Mouse (Mus musculus) limb, embryonic 12.5 days (tissue): Measurements from ENCODE around the gene Rsad1. TPM values are rescaled to one million over a fixed set of nuclear protein-coding genes. Genes with fewer than 3 reads are reported as not detected.

Experiments used
- ATAC-seq: fragments of 200-750 bp; cut with Nextera tagmentation; 2 replicates; pipeline ENCODE4 v1.8.0; 2017; ENCODE audit warnings: low read depth, moderate TSS enrichment; ENCODE audit not compliant: insufficient number of reproducible peaks, insufficient read depth, low FRiP score, low TSS enrichment
- H3K27ac ChIP-seq: fragments of 300-500 bp; sonication (generic); 2 replicates; pipeline ENCODE4 v1.5.1; 2016; ENCODE audit warnings: mild to moderate bottlenecking, moderate library complexity
- H3K27me3 ChIP-seq: fragments of 300-500 bp; sonication (generic); 2 replicates; pipeline ENCODE4 v1.6.1; 2016; ENCODE audit warnings: mild to moderate bottlenecking, moderate library complexity
- H3K36me3 ChIP-seq: fragments of 300-500 bp; sonication (generic); 2 replicates; pipeline ENCODE4 v1.6.1; 2016; ENCODE audit warnings: mild to moderate bottlenecking, moderate library complexity
- H3K4me1 ChIP-seq: fragments of 300-500 bp; sonication (generic); replicated peaks from 2 replicates; pipeline ENCODE4 v1.6.1; 2016
- H3K4me2 ChIP-seq: fragments of 300-500 bp; sonication (generic); 2 replicates; pipeline ENCODE4 v1.6.1; 2016; ENCODE audit warnings: mild to moderate bottlenecking, moderate library complexity
- H3K4me3 ChIP-seq: fragments of 300-500 bp; sonication (generic); replicated peaks from 2 replicates; pipeline ENCODE4 v1.5.1; 2016; ENCODE audit warnings: mild to moderate bottlenecking
- H3K9ac ChIP-seq: fragments of 300-500 bp; sonication (generic); replicated peaks from 2 replicates; pipeline ENCODE4 v1.6.1; 2016; ENCODE audit warnings: mild to moderate bottlenecking, moderate library complexity
- H3K9me3 ChIP-seq: fragments of 300-500 bp; sonication (generic); 2 replicates; pipeline ENCODE4 v1.6.1; 2016; ENCODE audit warnings: mild to moderate bottlenecking, moderate library complexity
- WGBS: fragments of 180-500 bp; shearing (Covaris S2); methylation state at CpG from one replicate; pipeline ENCODE4 v1.1.7; 2016; 5-methylcytosine and 5-hydroxymethylcytosine counted together
- polyA plus RNA-seq: library from polyadenylated mRNA; unstranded; fragments of >200 nt; fragmentation: Nextera tagmentation; extraction: Ambion mirVana; gene quantifications from 2 replicates; pipeline ENCODE4 v1.2.1, GENCODE M21; 2016

Gene Rsad1
- polyA plus RNA-seq, 1 experiment from 2014 or later: 5.7 TPM

DNA sequence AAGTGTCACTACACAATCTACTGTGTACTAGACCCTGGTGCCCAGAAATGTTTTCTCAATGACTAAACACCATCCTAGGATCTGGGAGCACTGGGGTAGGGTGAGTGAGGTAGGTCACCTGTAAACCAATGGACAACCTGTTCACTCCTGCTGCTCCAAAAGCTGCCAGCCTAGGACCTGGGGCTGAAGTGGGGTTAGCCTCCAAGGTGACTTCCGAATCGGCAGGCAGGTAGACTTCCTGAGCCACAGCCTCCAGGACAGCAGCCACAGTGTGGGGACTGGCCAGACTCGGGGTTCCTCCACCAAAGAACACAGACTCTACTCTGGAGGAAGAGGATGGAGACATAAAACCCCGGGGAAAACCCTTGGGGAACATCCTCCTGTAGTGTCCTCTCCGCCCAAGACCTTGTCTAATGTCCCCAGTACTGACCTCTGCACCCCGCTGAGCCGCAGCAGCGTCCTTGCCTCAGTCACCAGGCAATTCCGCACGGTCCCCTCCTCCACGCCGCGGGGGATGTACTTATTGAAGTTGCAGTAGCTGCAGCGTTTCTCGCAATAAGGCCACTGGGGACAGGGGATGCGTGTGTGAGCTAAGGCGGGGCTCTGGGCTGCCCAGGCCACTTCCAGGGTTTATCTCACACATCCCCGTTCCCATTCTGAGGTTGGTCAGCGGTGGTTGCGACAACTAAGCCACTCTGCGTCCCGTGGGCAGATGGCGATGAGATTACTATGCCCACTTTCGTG is 842 bp downstream of the Rsad1 start:
- Histone ChIP-seq H3K27me3 (no peaks in the 10 kb centered on the region), H3K4me2 (peak overlapping the region; percentile 86), H3K27ac (no peak overlapping the region), H3K36me3 (peaks cover 7% of the 10 kb centered on the region), H3K9me3 (no peaks in the 10 kb centered on the region), H3K9ac (peak overlapping the region; percentile 63), H3K4me3 (peak overlapping the region; percentile 59), H3K4me1 (peaks cover 24% of the 10 kb centered on the region)
- 12% methylated on average over 24 of the region's 24 CpGs for WGBS
- ATAC-seq: peak; percentile 9

DNA sequence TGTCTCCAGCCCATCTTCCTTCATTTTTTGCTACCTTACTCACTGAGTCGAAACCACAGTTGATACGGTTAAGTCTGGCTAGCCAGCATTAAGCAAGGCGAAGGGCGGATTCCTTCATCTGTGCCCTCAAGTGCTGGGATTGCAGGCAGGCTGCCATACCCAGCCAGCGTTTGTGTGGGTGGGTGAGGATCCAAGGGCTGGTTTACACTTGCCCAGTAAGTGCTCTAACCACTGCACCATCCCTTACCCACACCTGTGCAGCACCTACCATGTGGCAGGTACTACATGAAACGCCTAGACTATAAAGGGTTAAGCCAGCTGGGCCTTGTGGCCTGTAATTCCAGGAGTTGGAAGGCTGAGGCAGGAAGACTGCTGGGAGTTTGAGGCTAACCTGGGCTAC is 1.8 kb downstream of the Rsad1 start:
- Histone ChIP-seq H3K4me3 (no peak overlapping the region), H3K36me3 (peaks cover 12% of the 10 kb centered on the region), H3K9ac (no peak overlapping the region), H3K27ac (no peak overlapping the region), H3K4me2 (no peak overlapping the region), H3K27me3 (no peaks in the 10 kb centered on the region), H3K9me3 (no peaks in the 10 kb centered on the region), H3K4me1 (peaks cover 24% of the 10 kb centered on the region)
- WGBS: 90% methylated on average over 6 of the region's 6 CpGs
- no peak for ATAC-seq

DNA sequence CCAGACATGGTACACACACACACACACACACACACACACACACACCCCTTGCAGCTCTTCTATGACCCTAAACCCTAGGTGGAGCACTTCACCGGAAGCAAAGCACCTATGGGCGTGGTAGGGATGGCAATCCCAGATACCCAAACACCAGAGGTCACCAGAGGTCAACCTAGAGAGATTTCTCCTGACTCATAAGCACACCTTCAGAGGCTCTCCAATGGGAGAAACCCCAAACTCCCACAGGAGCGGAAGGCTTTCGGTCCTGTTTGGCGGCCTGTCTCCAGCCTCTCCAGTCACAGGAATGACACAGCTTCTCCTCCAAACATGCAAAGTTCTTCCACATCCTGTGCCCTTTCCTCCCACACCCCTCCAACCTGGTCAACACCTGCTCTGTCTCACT is 2.7 kb downstream of the Rsad1 start:
- Histone ChIP-seq H3K9me3 (no peaks in the 10 kb centered on the region), H3K27ac (no peak overlapping the region), H3K4me3 (no peak overlapping the region), H3K4me1 (peaks cover 24% of the 10 kb centered on the region), H3K36me3 (peaks cover 11% of the 10 kb centered on the region), H3K4me2 (no peak overlapping the region), H3K9ac (no peak overlapping the region), H3K27me3 (no peaks in the 10 kb centered on the region)
- ATAC-seq: no peak
- 95% methylated on average over 5 of the region's 5 CpGs for WGBS

DNA sequence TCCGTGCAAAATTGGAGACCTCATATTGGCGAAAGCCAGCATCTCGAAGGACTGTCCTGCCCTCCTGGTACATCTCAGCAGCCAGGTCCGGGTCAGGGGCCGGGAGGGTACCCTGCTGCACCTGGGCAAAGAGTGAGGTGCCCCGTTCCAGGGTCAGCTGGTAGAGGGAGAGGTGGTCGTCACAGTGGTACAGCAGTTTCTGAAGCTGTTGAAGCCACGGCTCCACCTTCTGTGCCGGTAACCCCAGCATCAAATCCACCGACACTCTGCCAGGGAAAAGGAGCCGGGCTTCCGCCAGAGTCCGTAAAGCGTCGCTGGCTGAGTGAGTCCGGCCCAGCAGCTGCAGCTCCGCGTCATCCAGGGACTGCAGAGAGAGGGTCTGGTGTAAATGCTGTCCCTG is 4.6 kb downstream of the Rsad1 start:
- Histone ChIP-seq H3K36me3 (peaks cover 11% of the 10 kb centered on the region), H3K4me1 (peaks cover 23% of the 10 kb centered on the region), H3K27me3 (no peaks in the 10 kb centered on the region), H3K27ac (no peak overlapping the region), H3K9me3 (no peaks in the 10 kb centered on the region), H3K4me3 (0 out of 2 replicates have a peak overlapping the region, but pooled peaks have one; percentile 11), H3K4me2 (peak overlapping the region; percentile 45), H3K9ac (0 out of 2 replicates have a peak overlapping the region, but pooled peaks have one; percentile 5)
- ATAC-seq: no peak
- 41% methylated on average over 18 of the region's 18 CpGs for WGBS

DNA sequence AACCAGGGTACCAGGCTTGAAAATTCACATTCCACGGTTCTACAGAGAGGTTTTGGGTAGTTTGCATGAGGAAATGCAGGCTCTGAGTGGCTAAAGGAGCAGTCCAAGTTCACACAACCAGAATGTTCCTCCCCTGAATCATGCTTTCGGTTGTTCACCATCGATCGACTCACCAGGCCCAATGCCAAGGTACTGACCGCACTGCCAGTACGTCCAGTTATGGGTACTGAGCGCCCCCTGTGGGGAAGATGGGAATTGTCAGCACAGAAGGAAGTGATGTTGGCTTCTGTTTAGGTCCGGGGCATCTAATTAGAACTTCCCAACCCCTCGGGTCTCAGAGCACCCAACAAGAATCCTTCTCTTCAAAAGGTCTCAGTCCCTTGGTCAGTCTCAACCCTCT is 5.1 kb downstream of the Rsad1 start:
- 0 out of 2 replicates have a peak overlapping the region, but pooled peaks have one; percentile 5 for H3K9ac ChIP-seq
- no peak for ATAC-seq
- peak overlapping the region; percentile 45 for H3K4me2 ChIP-seq
- H3K4me3 ChIP-seq: no peak overlapping the region
- H3K4me1 ChIP-seq: peaks cover 23% of the 10 kb centered on the region
- no peaks in the 10 kb centered on the region for H3K9me3 ChIP-seq
- peaks cover 11% of the 10 kb centered on the region for H3K36me3 ChIP-seq
- WGBS: 37% methylated on average over 9 of the region's 9 CpGs
- no peaks in the 10 kb centered on the region for H3K27me3 ChIP-seq
- H3K27ac ChIP-seq: no peak overlapping the region

DNA sequence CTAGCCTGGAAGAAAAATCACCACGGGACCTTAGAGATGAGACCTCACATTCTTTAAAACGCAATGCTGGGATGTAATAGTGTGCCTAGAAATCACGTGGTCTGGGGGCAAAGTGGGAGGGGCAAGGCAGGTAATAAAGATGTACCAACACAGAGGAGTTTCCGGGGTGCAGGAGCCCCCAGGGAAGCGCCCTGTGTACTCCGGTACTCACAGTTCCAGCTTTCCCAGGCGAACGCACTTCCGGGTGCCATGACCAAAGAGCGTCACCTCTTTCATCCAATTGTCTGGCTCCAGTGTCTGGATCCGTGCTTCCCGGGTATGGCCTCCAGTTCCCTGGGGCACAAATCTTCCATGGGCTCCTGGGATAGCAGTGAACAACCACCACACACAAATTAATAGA is 5.7 kb downstream of the Rsad1 start:
- Histone ChIP-seq H3K27ac (no peak overlapping the region), H3K4me1 (peaks cover 25% of the 10 kb centered on the region), H3K9ac (no peak overlapping the region), H3K4me2 (no peak overlapping the region), H3K9me3 (no peaks in the 10 kb centered on the region), H3K36me3 (peaks cover 11% of the 10 kb centered on the region), H3K4me3 (no peak overlapping the region), H3K27me3 (no peaks in the 10 kb centered on the region)
- WGBS: 85% methylated on average over 12 of the region's 12 CpGs
- ATAC-seq: no peak

DNA sequence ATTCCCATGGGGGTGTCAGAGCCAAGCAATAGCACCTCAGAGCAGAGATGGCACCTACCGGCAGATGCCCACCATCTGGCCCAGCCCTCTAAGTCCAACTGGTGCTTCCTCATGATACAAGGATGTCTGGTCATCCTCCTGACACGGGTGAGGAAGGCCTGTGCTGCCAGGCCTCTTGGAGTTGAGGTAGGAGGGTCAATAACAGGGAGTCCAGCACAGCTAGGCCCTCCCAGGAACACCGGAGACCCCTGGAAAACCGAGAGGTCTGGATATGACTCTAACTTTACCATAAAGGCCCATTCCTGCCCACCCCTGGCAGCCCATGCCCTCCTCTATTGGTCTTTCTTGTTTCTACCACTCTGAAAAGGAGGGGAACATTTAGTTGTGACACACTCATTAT is 6.7 kb downstream of the Rsad1 start:
- peaks cover 21% of the 10 kb centered on the region for H3K4me1 ChIP-seq
- H3K36me3 ChIP-seq: peaks cover 11% of the 10 kb centered on the region
- no peak overlapping the region for H3K4me3 ChIP-seq
- no peak overlapping the region for H3K27ac ChIP-seq
- no peak overlapping the region for H3K9ac ChIP-seq
- WGBS: 87% methylated on average over 4 of the region's 4 CpGs
- H3K9me3 ChIP-seq: no peaks in the 10 kb centered on the region
- H3K4me2 ChIP-seq: no peak overlapping the region
- no peak for ATAC-seq
- no peaks in the 10 kb centered on the region for H3K27me3 ChIP-seq

DNA sequence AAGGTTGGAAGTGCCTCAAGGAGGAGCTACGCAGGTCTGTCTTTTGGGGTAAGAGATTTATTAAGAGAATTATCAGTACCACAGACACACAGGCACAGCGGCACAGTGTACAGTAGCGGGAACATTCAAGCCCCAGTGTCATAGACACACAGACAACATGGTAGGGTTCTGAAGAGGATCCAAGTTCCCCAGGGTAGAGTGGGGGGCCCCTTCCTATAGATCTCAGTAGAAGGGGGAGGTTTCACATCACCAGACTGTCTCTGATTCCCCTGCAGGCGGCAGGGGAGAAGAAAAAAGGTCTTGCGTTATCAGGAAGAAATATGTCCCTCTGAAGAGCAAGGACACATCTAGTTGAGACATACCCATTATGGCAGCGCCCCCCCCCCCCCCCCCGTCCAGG is 9.3 kb downstream of the Rsad1 start:
- H3K4me2 ChIP-seq: no peak overlapping the region
- WGBS: 82% methylated on average over 7 of the region's 7 CpGs

DNA sequence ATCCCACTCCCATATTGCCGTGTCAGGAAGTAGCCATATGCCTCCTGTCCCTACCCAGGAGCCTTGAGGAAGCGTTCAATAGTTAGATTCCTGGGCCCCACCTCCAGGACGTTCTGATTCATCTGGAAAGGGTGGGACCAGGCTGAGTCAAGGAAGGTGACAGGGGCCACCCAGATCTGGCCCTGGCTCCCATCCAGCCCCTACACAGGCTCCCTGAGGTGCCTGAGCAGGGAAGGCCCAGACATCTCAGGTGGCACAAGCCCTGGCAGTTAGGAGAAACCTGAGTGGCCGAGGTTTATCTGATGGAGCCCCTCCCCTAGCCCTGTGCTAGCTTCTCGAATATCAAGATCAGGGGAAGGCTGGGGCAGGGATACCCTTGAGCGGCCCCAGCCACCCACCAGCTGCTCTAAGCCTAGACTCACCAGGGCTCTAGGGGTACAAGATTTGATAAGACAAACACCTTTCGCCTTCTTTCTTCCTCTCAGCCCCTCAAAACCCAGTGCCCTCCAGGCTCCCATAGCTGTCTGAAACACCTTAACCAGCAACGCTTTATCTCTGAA is 10.2 kb downstream of the Rsad1 start:
- no peak overlapping the region for H3K27ac ChIP-seq
- H3K36me3 ChIP-seq: peaks cover 11% of the 10 kb centered on the region
- H3K4me3 ChIP-seq: no peak overlapping the region
- H3K27me3 ChIP-seq: no peaks in the 10 kb centered on the region
- no peak overlapping the region for H3K4me2 ChIP-seq
- ATAC-seq: no peak
- H3K4me1 ChIP-seq: peaks cover 16% of the 10 kb centered on the region
- WGBS: 47% methylated on average over 8 of the region's 8 CpGs
- no peak overlapping the region for H3K9ac ChIP-seq
- no peaks in the 10 kb centered on the region; the same call in 1 of the 2 replicates for H3K9me3 ChIP-seq

More for the DNA sequence above, 9.3 kb downstream of the Rsad1 start:
- Histone ChIP-seq H3K9ac (no peak overlapping the region), H3K27ac (no peak overlapping the region), H3K36me3 (peaks cover 11% of the 10 kb centered on the region), H3K27me3 (no peaks in the 10 kb centered on the region), H3K4me3 (no peak overlapping the region), H3K4me1 (peaks cover 25% of the 10 kb centered on the region), H3K9me3 (no peaks in the 10 kb centered on the region)
- no peak for ATAC-seq

DNA sequence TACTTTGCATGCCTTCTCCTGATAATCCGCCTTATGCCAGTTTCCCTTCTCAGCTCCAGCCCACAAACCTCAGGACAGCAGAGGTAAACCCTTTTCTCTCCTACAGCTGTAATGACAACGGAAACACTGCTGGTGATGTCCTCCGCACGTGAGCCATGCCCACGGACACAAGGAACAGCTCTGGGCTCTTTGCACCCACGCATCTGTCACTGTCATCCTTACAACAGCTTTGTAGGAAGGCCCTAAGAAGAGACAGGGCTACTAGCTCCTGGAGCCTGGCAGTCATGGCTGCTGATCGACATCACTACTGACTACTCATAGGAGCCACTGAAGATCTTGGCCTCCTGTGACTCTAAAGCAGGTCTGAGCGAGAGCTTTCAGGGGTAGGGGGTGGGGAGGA is 15.9 kb downstream of the Rsad1 start:
- WGBS: 76% methylated on average over 8 of the region's 8 CpGs
- Histone ChIP-seq H3K27ac (no peak overlapping the region), H3K4me2 (no peak overlapping the region), H3K27me3 (no peaks in the 10 kb centered on the region), H3K36me3 (no peaks in the 10 kb centered on the region), H3K4me1 (peaks cover 10% of the 10 kb centered on the region; the same call in 1 of the 2 replicates), H3K4me3 (no peak overlapping the region), H3K9ac (no peak overlapping the region), H3K9me3 (no peaks in the 10 kb centered on the region; the same call in 1 of the 2 replicates)
- no peak for ATAC-seq

DNA sequence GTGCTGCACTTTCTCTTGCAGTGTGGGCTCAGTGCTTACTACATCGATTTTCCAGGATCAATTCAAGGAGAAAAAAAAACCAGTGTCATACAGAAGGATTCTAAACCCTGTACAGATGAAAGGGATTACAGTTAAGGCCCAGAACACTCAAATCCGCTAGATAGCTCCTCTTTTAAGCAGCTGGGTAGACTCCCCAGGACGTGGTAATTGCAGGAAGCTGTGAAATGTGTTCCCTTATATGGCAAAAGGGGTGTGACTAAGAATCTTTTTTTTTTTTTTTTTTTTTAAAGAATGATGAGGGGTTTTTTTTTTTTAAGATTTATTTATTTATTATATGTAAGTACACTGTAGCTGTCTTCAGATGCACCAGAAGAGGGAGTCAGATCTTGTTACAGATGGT is 20.2 kb downstream of the Rsad1 start:
- Histone ChIP-seq H3K4me1 (peaks cover 27% of the 10 kb centered on the region), H3K9ac (no peak overlapping the region), H3K27ac (no peak overlapping the region), H3K36me3 (no peaks in the 10 kb centered on the region), H3K4me3 (no peak overlapping the region), H3K27me3 (no peaks in the 10 kb centered on the region), H3K9me3 (no peaks in the 10 kb centered on the region), H3K4me2 (no peak overlapping the region)
- 43% methylated on average over 3 of the region's 3 CpGs for WGBS
- ATAC-seq: no peak
